In genomic region chr10:17990576-17990975, GRCm38 (mm10) we compare ENCODE assay signal across 12 mouse cellular contexts.
"Had no signal": no experiment of that assay in that cellular context is flagged by ENCODE, and none has a peak within 500 bp of the region (broad histone marks: within the 10 kb centered on the region; RNA-seq: fewer than 3 reads in every experiment).

No protein-coding gene starts in this region.

- ATAC-seq: midbrain, embryonic 13.5 days; midbrain, embryonic 15.5 days had no signal

- DNase-seq: lung, adult 18-20 months; lung, embryonic 14.5 days; lung, postnatal 10 days; lung, postnatal 36 days; right cerebral cortex, postnatal 25 days; right cerebral cortex, postnatal 4 days; spleen, adult 18-20 months; thymus, adult 18-20 months; thymus, postnatal 14 days; thymus, postnatal 36 days had no signal
